Mouse (Mus musculus): ENCODE measurements at regions not wholly inside any gene's neighbourhood (a gene's known extent, or its start where the extent isn't known, plus 50 kb on each side); places are given as distances from the start of the nearest gene placed in this dataset.

- Histone ChIP-seq H3K4me3 (ENCODE audit: low read depth, low read length) (no peak overlapping the region), H3K9ac (ENCODE audit: low read length) (no peak overlapping the region), H3K27ac (replicated peaks) (no peak overlapping the region), H3K4me1 (replicated peaks; ENCODE audit: control insufficient read depth, insufficient read depth) (no peaks in the 10 kb centered on the region), H3K27me3 (ENCODE audit: control insufficient read depth, insufficient read depth, low read length) (no peaks in the 10 kb centered on the region), H3K9me3 (ENCODE audit: control insufficient read depth, low read length) (no peaks in the 10 kb centered on the region), H3K36me3 (ENCODE audit: control insufficient read depth, insufficient read depth, low read length) (no peaks in the 10 kb centered on the region), H3K4me2 (replicated peaks; ENCODE audit: low read depth) (no peak overlapping the region)
- DNase-seq (ENCODE audit: low spot score) = no peak
- TF ChIP-seq CTCF (IDR thresholded peaks at IDR 0.05; ENCODE audit: low read depth) (no peak), EP300 (optimal IDR thresholded peaks at IDR 0.05) (no peak)
- ATAC-seq (ENCODE audit: low FRiP score, low TSS enrichment) = peak; percentile 54; the same call in 1 of the 2 replicates
- WGBS = 42% methylated on average over 5 of the region's 5 CpGs
These were observed 253.8 kb downstream of the Bckdhb start for GRCm38 (mm10) chr9:84178705-84179104.

GRCm38 (mm10) chr9:84179238-84179637 lies 254.3 kb downstream of the Bckdhb start:
- peak overlapping the region; percentile 45; the same call in 1 of the 2 replicates for H3K27ac ChIP-seq (replicated peaks)
- TF ChIP-seq EP300 (optimal IDR thresholded peaks at IDR 0.05) = no peak
- no peak for TF ChIP-seq CTCF (IDR thresholded peaks at IDR 0.05; ENCODE audit: low read depth)
- no peaks in the 10 kb centered on the region for H3K4me1 ChIP-seq (replicated peaks; ENCODE audit: control insufficient read depth, insufficient read depth)
- no peak overlapping the region for H3K4me2 ChIP-seq (replicated peaks; ENCODE audit: low read depth)
- H3K36me3 ChIP-seq (ENCODE audit: control insufficient read depth, insufficient read depth, low read length) = no peaks in the 10 kb centered on the region
- no peaks in the 10 kb centered on the region for H3K9me3 ChIP-seq (ENCODE audit: control insufficient read depth, low read length)
- ATAC-seq (ENCODE audit: low FRiP score, low TSS enrichment) = no peak
- H3K4me3 ChIP-seq (ENCODE audit: low read depth, low read length) = no peak overlapping the region
- WGBS = 39% methylated on average over 4 of the region's 4 CpGs
- no peak for DNase-seq (ENCODE audit: low spot score)
- no peaks in the 10 kb centered on the region for H3K27me3 ChIP-seq (ENCODE audit: control insufficient read depth, insufficient read depth, low read length)
- H3K9ac ChIP-seq (ENCODE audit: low read length) = no peak overlapping the region

GRCm38 (mm10) chr9:84183637-84184374 lies 258.9 kb downstream of the Bckdhb start:
- ATAC-seq (ENCODE audit: low FRiP score, low TSS enrichment) = no peak
- H3K27ac ChIP-seq (replicated peaks) = no peak overlapping the region

GRCm38 (mm10) chr9:84187531-84187930 lies 262.6 kb downstream of the Bckdhb start:
- no peaks in the 10 kb centered on the region for H3K36me3 ChIP-seq (ENCODE audit: control insufficient read depth, insufficient read depth, low read length)
- WGBS = 66% methylated on average over 3 of the region's 3 CpGs
- no peak overlapping the region for H3K9ac ChIP-seq (ENCODE audit: low read length)
- no peak for TF ChIP-seq EP300 (optimal IDR thresholded peaks at IDR 0.05)
- H3K4me1 ChIP-seq (replicated peaks; ENCODE audit: control insufficient read depth, insufficient read depth) = no peaks in the 10 kb centered on the region
- DNase-seq (ENCODE audit: low spot score) (no peak), ATAC-seq (ENCODE audit: low FRiP score, low TSS enrichment) (no peak)
- no peak overlapping the region for H3K4me3 ChIP-seq (ENCODE audit: low read depth, low read length)
- no peaks in the 10 kb centered on the region for H3K27me3 ChIP-seq (ENCODE audit: control insufficient read depth, insufficient read depth, low read length)
- H3K4me2 ChIP-seq (replicated peaks; ENCODE audit: low read depth) = no peak overlapping the region
- H3K9me3 ChIP-seq (ENCODE audit: control insufficient read depth, low read length) = no peaks in the 10 kb centered on the region
- H3K27ac ChIP-seq (replicated peaks) = no peak overlapping the region

More at GRCm38 (mm10) chr9:84183637-84184374, 258.9 kb downstream of the Bckdhb start:
- 35% methylated on average over 6 of the region's 6 CpGs for WGBS
- Histone ChIP-seq H3K9me3 (ENCODE audit: control insufficient read depth, low read length) (no peaks in the 10 kb centered on the region), H3K4me3 (ENCODE audit: low read depth, low read length) (no peak overlapping the region), H3K36me3 (ENCODE audit: control insufficient read depth, insufficient read depth, low read length) (no peaks in the 10 kb centered on the region), H3K4me1 (replicated peaks; ENCODE audit: control insufficient read depth, insufficient read depth) (no peaks in the 10 kb centered on the region), H3K9ac (ENCODE audit: low read length) (no peak overlapping the region), H3K27me3 (ENCODE audit: control insufficient read depth, insufficient read depth, low read length) (no peaks in the 10 kb centered on the region), H3K4me2 (replicated peaks; ENCODE audit: low read depth) (no peak overlapping the region)
- no peak for TF ChIP-seq EP300 (optimal IDR thresholded peaks at IDR 0.05)
- no peak for TF ChIP-seq CTCF (IDR thresholded peaks at IDR 0.05; ENCODE audit: low read depth)
- DNase-seq (ENCODE audit: low spot score) = no peak

- no peak for ATAC-seq (ENCODE audit: low FRiP score, low TSS enrichment)
- 63% methylated on average over 1 of the region's 1 CpGs for WGBS
These were observed 268.5 kb downstream of the Bckdhb start for GRCm38 (mm10) chr9:84193405-84193804.

GRCm38 (mm10) chr9:84194716-84195115 lies 269.8 kb downstream of the Bckdhb start:
- Histone ChIP-seq H3K4me3 (ENCODE audit: low read depth, low read length) (no peak overlapping the region), H3K36me3 (ENCODE audit: control insufficient read depth, insufficient read depth, low read length) (no peaks in the 10 kb centered on the region), H3K4me1 (replicated peaks; ENCODE audit: control insufficient read depth, insufficient read depth) (no peaks in the 10 kb centered on the region), H3K27me3 (ENCODE audit: control insufficient read depth, insufficient read depth, low read length) (no peaks in the 10 kb centered on the region), H3K9ac (ENCODE audit: low read length) (no peak overlapping the region), H3K9me3 (ENCODE audit: control insufficient read depth, low read length) (no peaks in the 10 kb centered on the region), H3K27ac (replicated peaks) (no peak overlapping the region), H3K4me2 (replicated peaks; ENCODE audit: low read depth) (no peak overlapping the region)
- DNase-seq (ENCODE audit: low spot score) = no peak
- ATAC-seq (ENCODE audit: low FRiP score, low TSS enrichment) = no peak
- TF ChIP-seq CTCF (IDR thresholded peaks at IDR 0.05; ENCODE audit: low read depth) (no peak), EP300 (optimal IDR thresholded peaks at IDR 0.05) (no peak)
- WGBS = 53% methylated on average over 4 of the region's 4 CpGs

More at GRCm38 (mm10) chr9:84193405-84193804, 268.5 kb downstream of the Bckdhb start:
- H3K27me3 ChIP-seq (ENCODE audit: control insufficient read depth, insufficient read depth, low read length) = no peaks in the 10 kb centered on the region
- no peak overlapping the region for H3K27ac ChIP-seq (replicated peaks)
- DNase-seq (ENCODE audit: low spot score) = no peak
- H3K36me3 ChIP-seq (ENCODE audit: control insufficient read depth, insufficient read depth, low read length) = no peaks in the 10 kb centered on the region
- no peaks in the 10 kb centered on the region for H3K9me3 ChIP-seq (ENCODE audit: control insufficient read depth, low read length)
- H3K4me2 ChIP-seq (replicated peaks; ENCODE audit: low read depth) = no peak overlapping the region
- no peak overlapping the region for H3K4me3 ChIP-seq (ENCODE audit: low read depth, low read length)
- no peak for TF ChIP-seq CTCF (IDR thresholded peaks at IDR 0.05; ENCODE audit: low read depth)
- no peak for TF ChIP-seq EP300 (optimal IDR thresholded peaks at IDR 0.05)
- no peaks in the 10 kb centered on the region for H3K4me1 ChIP-seq (replicated peaks; ENCODE audit: control insufficient read depth, insufficient read depth)
- H3K9ac ChIP-seq (ENCODE audit: low read length) = no peak overlapping the region

Data from stomach, postnatal 0 days (tissue).